Mouse (Mus musculus): ENCODE data around the gene Aurka. TPM values are rescaled to one million over a fixed set of nuclear protein-coding genes. Genes with fewer than 3 reads are reported as not detected.

Gene Aurka
- 6.7 and 9.6 TPM in 2 replicates for total RNA-seq (2021)
- long read RNA-seq, transcript Aurka-203 (9 exons, 1,862 nt) = major isoform, 15 of 20 reads
- long read RNA-seq, partial matches to known transcripts = 2 of 20 reads
- long read RNA-seq, other reads (novel, unspliced or antisense) = 3 of 20 reads

DNA sequence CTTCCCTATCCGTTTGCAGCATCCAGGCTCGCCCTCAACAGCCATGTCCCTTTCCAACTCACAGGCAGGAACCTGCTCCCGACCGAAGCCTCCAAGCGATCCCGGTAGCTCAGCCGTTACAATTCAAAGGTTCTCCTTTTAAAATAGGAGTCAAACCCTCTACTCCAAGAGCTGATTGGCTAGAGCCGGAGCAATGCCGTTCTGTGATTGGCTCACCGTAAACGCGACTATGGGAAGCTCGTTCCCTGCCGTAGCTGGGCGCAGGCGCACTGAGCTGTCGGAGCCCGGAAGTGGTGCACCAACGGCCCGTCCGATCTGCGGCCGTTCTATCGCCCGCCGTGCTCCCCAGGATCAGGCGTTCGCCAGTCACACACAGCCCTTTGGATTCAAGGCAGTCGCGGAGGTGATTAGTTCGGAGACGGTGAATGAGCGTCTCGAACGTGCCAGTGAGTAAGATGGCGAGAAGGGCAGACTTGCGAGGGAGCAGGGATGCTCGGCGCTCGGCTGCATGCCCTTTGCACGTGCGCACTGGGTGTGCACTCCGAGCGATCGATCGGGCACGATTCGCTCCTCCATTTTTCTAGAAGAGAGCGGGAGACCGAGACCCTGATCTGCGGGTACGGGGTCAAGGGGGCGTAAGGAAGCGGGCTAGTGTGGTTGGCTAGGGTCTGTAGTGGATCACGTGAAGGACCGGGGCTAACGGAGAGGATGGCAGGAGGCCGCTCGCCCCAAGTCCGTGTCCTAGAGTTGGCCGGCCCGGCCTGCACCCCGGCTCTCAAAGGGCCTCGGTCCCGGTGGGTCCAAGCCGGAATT lies at the start of gene Aurka, which contains the start of gene Cstf1:
Aurka (minus strand) TSS at position 125 of the 813 bp plus-strand sequence.
Cstf1 (plus strand) TSS at position 271 of the 813 bp plus-strand sequence.
- DNase-seq = peak; percentile 94

DNA sequence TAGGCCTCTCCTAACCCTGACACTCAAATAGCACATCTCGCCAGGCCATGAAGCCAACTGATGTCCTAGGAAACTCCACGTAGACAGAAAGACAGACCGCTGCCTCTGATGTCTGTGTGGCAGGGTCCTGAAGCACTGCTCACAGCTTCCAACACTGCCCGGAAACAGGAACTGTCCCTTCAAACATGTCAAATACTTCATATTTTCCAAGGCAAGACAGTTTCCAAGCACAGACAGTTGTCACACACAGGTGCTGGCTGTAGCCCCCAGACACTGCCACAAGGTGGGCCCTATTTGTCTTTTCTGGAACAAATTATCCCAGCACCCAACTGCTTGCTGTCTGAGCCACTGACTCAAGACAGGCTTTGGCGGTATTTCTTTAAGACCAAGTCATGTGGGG lies 47.9 kb upstream of the Aurka start:
- no peak for DNase-seq

DNA sequence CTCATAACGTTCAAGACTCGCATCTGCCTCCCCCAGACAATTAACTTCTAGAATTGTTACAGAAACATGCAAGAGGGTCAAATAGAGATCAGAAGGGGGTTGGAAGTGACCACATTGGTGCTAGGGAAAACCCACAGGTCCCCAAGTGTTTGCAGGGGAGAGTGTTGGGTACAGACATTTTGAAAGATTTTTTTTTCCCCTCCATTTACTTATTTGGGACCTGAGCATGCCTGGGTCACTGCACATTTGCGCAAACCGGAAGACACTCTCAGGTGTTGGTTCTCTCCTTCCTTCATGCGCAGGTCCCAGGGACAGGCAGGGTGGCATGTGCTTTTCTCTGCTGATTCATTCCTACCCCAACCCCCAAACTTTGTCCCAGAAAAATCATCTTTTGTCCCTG lies 46.5 kb upstream of the Aurka start:
- no peak for DNase-seq

DNA sequence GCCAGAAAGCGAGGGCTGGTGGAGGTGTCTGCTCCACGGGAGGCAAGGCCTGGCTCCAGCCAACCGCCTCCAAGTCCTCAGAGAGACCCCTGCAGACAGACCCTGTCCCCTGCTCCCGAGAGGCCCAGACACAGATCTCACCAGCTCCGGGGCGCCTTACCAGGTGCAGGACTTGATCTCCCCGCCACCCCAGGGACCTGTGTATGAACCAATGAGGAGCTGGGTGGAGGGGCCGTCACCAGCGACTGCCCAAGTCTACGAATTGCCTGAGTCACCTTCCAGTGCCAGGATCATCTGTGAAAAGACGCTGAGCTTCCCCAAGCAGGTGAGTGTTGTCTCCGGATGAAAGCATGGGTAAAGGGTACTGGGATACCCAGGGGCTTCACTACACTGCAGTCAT lies 45.9 kb upstream of the Aurka start:
- no peak for DNase-seq

DNA sequence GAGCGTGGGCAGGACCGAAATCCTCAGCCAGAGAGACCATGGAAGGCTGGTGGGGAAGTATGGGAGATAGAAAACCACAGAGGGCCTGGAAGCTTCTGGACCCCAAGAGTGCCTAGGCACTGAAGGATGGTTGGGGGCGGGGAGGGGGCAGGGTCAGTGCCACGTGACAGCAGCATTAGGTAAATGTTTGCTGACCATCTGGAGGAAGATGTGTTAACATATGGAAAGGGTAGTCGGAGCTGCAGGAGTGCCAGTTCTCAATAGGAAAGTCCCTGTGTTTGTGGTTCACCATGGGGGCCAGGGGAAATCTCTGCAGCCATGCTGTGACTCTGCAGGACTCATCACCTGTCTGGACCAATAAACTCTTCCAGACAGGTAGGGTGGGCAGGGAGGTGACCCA lies 43.6 kb upstream of the Aurka start:
- DNase-seq = no peak

DNA sequence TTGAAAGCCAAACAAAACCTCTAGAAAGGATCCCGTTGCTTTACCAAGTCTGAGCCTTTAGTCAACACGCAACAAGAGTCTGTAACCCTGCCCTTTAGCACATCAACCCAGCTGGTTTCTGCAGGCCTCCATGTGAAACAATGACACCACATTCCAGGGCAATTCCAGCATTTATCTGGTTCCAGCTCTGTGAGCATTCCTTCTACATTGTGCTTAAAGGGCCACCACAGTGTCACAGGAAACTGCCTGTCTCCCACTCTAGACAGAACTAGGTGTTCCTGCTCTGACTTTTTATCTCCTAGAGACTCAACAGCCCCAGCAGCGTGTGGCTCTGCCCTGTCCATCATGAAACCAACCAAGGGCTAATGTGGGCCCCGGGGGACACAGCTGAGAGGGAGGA lies 42.9 kb upstream of the Aurka start:
- DNase-seq = no peak

DNA sequence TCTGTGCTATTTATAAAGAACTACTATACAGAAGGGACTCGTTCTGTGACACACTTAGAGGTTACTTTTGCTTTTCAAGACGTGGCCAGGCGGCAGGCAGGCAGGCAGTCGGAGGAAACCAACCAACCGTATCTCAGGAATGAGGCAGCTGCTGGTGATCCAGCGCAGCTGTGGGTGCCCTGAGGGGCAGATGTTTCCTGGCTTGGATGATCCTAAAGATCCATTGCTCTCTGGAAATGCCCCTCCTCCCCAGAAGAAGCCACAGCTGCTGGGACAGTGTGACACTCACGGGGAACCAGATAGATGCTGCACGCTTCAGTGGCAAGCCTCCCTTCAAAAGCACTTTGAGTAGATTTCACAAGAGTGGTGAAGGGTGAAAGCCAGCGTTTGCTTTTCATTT lies 42.1 kb upstream of the Aurka start:
- no peak for DNase-seq

DNA sequence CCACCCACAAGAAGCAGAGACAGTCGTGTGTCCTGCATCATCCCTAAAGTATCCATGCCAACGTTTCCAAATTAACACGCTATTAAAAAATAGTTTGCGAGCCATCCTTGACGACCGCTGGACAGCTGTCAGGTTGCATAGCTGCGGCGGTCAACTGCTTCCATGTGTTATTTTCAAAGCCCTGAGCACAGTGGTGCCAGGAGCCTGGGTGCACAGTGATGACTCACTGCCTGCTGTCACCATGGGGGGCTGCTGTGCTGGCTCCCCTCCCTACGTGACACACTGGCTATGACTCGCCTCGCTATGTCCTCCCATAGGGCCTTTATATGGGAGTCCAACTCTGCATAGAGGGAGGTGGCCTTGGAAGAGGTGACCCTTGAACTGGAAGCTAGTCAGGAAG lies 40.8 kb upstream of the Aurka start:
- DNase-seq = no peak

DNA sequence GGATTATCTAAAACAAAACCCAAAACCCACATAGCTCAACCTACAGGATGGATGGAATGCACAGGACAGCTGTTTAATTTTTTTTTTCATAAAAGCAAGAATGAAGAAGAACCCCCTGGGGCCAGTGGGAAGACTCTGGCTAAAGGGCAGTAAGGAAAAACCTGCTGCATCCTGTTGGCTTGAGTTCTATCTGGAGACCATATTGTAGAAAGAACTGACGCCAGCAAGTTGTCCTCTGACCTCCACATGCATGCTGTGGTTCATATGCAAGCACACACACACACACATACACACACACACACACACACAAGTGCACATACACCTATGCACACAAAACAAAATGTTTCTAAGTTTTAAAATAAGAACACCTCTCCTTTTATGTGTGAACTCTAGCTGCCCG lies 40.4 kb upstream of the Aurka start:
- no peak for DNase-seq

DNA sequence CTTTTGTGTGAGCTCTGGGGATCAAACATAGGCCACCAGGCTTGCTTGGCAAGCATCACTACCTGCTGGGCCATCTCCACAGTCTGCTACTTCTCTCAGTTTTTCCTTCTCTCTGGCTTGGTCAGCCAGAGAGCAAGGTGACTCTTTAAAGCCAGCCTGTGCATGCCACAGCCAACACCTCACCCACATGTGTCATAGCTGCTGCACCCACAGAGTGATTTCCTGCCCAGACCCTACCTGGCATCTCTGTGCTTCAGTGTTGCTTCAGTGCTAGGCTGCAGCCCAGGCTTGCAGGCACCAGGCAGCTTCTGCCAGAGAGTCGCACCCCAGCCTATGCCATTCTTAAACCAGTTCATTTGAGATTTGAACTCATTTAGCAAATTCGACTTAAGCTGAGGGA lies 37.2 kb upstream of the Aurka start:
- no peak for DNase-seq

DNA sequence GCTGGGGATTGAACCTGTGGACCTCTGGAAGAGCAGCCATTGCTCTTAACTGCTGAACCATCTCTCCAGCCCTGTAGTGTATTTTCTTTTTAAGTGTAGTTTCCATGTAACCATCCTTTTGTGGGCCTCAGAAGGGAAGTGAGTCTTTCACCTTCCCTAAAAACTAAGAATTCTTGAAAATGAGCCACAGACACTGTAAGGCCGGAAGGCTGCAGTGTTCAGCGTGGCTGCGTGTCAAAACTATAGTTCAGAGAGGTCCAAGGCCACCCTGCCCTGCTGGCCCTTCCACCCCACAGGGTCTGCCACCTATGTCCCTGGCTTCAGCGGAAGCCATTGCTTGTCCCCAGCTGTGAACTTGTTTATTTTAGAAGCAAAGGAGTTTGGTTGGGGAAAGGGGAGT lies 35.8 kb upstream of the Aurka start:
- no peak for DNase-seq

DNA sequence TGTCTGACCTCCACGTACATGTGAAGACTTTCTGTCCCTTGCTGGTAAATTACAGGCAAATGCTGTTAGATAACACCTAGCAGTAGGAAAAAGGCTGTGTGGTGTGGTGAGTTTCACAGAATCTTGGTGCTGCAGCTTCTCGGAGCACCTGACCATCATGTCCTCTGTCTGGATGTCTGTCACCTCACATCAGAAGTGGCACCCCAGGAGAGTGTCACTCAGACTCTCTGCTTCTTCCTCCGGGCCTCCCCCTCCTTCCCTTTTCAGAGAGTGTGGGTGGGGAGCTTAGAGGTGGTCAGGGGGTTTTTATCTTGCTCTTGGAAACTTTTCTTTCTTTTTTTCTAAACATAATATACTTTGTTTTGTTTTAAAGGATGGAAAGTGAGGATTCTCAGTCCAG lies 34.7 kb upstream of the Aurka start:
- DNase-seq = no peak

DNA sequence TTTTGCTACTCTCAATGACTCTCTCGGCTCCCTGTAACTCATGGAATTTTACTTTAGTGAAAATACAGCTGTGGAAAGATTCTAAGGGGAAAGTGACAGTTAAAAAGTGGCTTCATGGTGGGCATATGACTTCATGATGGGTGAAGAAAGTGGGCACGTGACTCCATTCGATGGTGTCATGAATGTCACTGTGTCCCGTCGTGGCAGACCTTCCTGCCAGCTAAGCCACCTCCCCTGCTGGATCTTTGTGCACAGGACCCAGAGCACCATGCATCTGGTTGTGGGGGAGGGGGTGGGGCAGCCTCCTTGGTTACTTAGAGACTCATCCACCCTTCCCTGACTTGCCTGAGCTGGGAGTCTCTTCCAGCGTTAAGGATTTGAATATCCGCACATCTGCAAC lies 33.9 kb upstream of the Aurka start:
- DNase-seq = no peak

DNA sequence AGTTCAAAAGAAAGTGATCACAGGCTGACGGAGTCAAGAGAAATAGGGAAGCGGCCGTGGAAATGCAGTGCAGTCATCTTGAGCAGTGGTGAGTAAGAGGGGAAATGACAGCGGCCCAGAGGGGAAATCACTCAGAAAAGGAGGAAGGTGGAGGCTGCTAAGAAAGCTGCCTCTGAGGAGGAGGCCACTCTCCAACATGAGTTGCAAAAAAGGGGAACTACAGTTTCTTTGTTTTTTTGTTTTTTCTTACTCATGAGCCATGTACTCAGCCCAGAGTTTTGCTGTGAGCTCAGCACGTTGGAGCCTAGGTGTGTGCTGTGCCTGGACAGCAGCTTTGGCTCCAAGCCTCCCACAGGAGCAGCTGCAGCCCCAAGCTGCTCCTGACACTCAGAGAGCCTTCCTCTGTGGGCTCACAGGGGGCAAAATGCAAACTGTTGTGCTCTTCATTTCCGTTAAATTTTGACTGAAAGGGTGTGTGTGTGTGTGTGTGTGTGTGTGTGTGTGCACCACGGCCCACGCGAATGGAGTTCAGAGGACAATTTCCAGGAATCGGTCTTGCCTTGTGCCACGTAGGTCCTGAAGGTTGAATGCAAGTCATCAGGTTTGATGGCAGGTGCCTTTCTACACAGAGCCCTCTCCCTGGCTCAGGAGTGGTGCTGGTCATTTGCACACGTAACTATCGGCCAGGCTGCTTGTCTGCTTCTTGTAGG lies 30.9 kb upstream of the Aurka start:
- DNase-seq = no peak

DNA sequence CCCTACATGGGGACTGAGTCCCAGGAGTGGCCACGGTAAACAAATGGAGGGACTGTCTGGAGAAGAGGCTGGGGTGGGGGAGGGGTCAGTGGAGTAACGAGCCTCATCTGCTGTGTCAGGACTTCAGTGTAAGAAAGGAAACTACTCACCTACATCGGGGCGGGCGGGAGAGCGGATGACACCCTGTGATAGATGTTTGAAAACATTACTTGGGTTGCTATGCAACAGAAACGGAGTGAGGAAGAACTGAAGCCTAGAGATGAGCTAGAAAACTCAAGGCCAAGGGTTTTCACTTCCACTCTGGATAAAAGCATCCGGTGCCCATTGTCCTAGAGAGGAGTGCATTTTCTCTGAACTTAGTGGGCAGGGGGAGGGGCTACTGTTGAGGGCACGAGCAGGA lies 29.6 kb upstream of the Aurka start:
- no peak for DNase-seq

DNA sequence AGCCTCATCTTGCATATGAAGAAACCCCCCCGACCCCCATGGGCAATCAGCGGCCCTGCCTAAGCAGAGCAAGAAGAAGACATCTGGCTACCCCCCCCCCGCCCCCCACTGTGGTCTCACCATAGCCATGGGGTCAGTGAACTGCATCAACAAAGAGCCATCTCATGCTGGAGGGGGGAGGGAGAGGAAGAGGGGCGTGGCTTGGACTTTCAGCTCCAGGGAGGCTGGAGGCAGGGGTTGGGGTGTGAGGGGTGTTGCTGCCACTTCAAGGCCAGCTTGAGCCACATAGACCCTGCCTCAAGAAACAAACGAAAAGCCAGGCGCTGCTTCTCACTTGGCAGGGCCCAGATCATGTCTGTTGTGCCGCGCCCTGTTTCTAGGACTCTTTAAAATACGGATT lies 25.6 kb upstream of the Aurka start:
- DNase-seq = no peak

DNA sequence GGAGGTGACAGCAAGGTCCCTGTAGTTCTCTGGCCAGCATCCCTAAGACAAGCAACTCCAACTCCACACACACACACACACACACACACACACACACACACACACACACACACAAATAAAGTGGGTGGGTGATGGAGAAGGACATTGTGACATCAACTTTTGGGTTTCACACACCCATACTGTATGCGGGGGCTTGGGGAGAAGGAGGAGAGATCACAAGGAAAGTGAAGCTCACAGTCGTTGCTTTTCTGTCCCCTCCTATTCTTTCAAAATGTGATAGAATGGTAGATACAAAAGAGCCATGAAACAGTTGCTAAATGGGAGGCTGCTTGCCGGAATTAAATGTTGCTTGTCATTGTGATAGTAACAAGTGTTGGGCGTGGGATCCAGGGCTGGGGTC lies 24.3 kb upstream of the Aurka start:
- DNase-seq = no peak

DNA sequence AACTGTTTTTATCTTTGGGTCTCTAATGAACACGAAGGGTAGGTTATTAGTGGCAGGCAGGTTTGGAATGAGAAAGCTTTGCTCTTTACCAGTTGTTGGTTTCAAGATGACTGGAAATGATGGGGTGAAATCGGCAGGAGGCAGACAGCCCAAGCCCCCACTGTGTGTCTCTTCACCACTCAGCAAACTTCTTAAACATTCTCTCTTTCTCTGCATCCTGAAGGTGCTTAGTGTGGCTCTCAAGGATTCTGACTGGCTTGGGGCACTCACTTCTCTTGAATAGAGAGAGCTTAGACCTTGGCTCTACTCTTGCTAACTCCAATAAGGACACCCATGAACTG lies 23.7 kb upstream of the Aurka start:
- no peak for DNase-seq

DNA sequence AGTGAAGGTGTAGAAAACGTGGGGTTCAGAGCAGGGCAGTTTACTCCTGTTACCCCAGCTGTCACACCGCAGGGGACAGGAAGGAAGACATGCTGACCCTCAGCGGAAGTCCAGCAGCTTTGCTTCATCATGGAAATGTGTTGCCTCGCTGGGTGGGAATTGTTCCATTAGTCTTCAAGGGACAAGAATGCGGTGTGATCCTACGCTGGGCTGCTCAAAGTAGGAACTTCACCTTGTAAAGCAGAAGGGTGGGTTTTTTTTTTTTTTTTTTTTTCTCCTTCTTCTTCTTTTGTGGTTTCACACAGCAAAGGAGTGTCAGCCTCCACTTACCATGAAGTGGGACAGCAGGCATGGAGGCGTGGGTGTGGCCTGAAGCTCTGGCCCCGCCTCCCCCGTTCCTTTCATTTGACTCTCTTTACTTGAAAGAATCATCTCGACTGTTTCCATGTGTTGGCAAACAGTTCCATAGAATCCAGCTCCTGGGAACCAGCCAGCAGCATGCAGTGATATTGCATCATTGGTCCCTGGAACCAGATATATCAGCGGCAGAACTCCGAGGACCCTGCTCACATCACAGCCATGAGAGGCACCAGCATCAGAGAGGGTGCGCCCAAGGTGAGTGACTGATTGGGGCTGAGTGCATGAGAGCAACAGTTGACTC lies 23.2 kb upstream of the Aurka start, which contains the start of gene Cass4:
Cass4 (plus strand) TSS at position 404 of the 661 bp plus-strand sequence.
- DNase-seq = no peak

DNA sequence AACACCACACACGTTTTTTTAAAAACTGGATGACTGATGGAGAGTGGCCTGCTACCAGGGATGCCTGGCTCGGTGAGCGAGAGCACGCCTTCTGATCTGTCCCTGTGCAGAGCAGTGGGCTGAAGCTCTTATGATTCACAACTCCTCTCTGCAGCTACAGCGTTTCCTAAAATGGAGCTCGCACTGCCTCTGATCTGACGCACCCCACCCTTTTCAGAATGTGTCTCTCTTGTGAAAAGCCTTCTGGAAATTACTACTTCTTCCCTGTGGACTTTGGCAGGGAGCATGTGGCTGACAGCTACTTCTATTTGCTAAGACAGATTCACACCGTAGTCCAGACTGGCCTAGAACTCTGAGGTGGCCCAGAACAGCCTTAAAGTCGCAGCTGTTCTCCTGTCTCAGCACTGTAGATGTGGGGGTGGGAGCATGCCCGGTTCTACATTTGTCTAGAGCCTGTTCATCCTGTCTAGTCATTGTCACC lies 21.7 kb upstream of the Aurka start:
- no peak for DNase-seq

DNA sequence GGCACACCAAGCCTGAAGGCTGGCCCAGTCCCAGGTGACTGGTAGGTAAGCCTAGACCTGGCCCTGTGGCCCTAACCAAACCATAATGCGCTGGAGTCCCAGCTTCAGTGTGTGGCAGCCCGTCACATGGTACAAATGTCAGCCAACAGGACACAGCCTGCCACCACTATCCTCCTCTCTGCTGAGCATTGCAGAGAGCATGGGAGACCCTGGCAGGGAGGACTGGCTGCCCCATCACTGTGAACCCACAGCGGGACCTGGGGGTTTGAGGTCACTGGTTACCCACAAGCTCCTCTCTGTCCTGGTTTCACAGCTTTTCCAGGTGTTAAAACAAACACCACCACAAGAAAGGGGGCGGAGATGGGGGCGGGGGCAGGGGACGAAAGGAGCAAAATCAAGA lies 20.0 kb upstream of the Aurka start:
- no peak for DNase-seq

DNA sequence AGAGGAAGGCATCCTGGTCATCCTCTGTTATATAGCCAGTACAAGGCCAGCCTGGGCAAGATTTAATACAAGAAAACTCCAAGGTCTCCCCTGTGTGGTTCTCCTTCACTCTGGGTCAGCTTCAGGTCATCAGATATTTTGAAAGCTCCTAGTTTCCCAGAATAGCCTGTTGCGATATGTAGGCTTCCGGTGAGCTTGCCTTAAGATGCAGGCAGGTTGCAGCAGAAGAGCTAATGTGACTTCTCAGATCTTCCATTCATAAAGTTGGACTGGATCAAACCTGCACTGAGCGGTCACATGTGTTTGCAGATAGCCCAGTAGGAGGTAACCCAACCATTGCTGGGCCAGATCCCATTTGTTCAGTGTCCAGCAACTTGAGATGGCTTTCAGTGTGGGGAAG lies 14.4 kb upstream of the Aurka start:
- no peak for DNase-seq

DNA sequence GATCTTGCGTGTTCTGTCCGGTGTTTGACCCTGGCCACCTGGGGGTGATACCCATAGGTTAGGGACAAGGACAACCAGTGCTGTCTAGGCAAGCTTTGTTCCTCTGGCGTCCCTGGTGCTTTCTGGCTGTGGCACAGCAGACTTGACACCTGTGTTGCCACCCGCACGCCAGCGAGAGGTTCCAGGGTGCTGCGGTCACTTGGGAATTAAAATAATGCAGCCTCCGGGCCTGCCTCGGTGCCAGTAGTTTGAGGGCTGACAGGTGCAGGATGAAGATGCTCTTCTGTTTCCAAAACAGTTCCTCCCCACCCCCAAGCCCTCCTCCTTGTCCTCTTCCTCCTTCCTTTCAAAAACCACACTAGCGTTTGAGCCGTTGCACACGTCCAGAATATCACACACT lies 11.6 kb upstream of the Aurka start:
- DNase-seq = no peak

All from adrenal gland, postnatal 25 days (tissue).